Mouse (Mus musculus) lung, postnatal 0 days (tissue): ENCODE measurements at regions not wholly inside any gene's neighbourhood (a gene's known extent, or its start where the extent isn't known, plus 50 kb on each side); places are given as distances from the start of the nearest gene placed in this dataset.

Experiments used
- ATAC-seq: fragments of 200-750 bp; cut with Nextera tagmentation; 2 replicates; pipeline ENCODE4 v1.8.0; 2017; ENCODE audit warnings: moderate library complexity
- DNase-seq: peaks from one replicate; pipeline ENCODE4 v3.0.0-alpha.2; 2016; ENCODE audit warnings: low spot score
- H3K27ac ChIP-seq: fragments of 300-500 bp; sonication (generic); 2 replicates; pipeline ENCODE4 v1.5.1; 2014; ENCODE audit warnings: antibody characterized with exemption, mild to moderate bottlenecking, low read length, mixed read lengths
- H3K27me3 ChIP-seq: fragments of 300-500 bp; sonication (generic); replicated peaks from 2 replicates; pipeline ENCODE4 v1.6.1; 2014; ENCODE audit warnings: low read length, mixed read lengths; ENCODE audit not compliant: insufficient read depth
- H3K36me3 ChIP-seq: fragments of 300-500 bp; sonication (generic); 2 replicates; pipeline ENCODE4 v1.6.1; 2014; ENCODE audit warnings: low read length, mixed read lengths; ENCODE audit not compliant: insufficient read depth
- H3K4me1 ChIP-seq: fragments of 300-500 bp; sonication (generic); 2 replicates; pipeline ENCODE4 v1.6.1; 2014; ENCODE audit warnings: antibody characterized with exemption, low read depth, low read length, mixed read lengths; ENCODE audit not compliant: insufficient read depth
- H3K4me2 ChIP-seq: fragments of 300-500 bp; sonication (generic); replicated peaks from 2 replicates; pipeline ENCODE4 v1.6.1; 2014; ENCODE audit warnings: low read depth, mild to moderate bottlenecking, low read length, moderate library complexity, mixed read lengths
- H3K4me3 ChIP-seq: fragments of 300-500 bp; sonication (generic); 2 replicates; pipeline ENCODE4 v1.5.1; 2014; ENCODE audit warnings: low read depth, low read length
- H3K9ac ChIP-seq: fragments of 300-500 bp; sonication (generic); replicated peaks from 2 replicates; pipeline ENCODE4 v1.6.1; 2014; ENCODE audit warnings: low read depth, mild to moderate bottlenecking
- H3K9me3 ChIP-seq: fragments of 300-500 bp; sonication (generic); 2 replicates; pipeline ENCODE4 v1.6.1; 2016; ENCODE audit warnings: low read length, mixed read lengths
- CTCF ChIP-seq: IDR thresholded peaks from 2 replicates; pipeline ENCODE4 v1.5.1; 2016; ENCODE audit warnings: antibody characterized with exemption, mild to moderate bottlenecking
- EP300 ChIP-seq: IDR thresholded peaks from 2 replicates; pipeline ENCODE4 v1.6.1; 2016; ENCODE audit warnings: antibody characterized with exemption, mild to moderate bottlenecking, control low read depth
- WGBS: fragments of 180-500 bp; shearing (Covaris S2); extraction: QIAGEN DNeasy Blood & Tissue Kit; methylation state at CpG from one replicate; pipeline ENCODE4 v1.1.7; 2014; 5-methylcytosine and 5-hydroxymethylcytosine counted together

DNA sequence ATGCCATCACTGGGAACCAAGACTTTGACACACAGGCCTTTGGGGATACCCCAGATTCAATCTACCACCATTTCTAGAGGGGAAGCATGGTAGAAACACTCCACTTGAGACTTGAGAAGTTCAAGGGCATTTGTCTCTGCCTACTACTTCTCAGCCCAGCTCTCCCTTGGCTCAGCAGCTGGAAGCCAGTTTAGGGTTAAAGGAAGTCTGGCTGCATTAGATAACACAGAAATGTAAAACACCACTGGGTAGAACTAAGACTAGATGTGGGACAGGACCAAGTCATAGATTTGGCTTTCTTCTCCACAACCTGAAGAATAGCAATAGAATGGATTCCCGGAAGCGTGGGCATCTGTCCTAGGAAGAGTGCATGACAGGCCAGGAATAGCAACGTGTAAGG lies 139.7 kb downstream of the Syk start:
- Histone ChIP-seq H3K9ac (no peak overlapping the region), H3K4me1 (no peaks in the 10 kb centered on the region), H3K36me3 (no peaks in the 10 kb centered on the region), H3K27me3 (no peaks in the 10 kb centered on the region), H3K4me2 (no peak overlapping the region), H3K4me3 (no peak overlapping the region), H3K27ac (no peak overlapping the region), H3K9me3 (no peaks in the 10 kb centered on the region)
- 53% methylated on average over 3 of the region's 3 CpGs for WGBS
- TF ChIP-seq CTCF (no peak), EP300 (no peak)
- no peak for ATAC-seq
- DNase-seq = no peak

DNA sequence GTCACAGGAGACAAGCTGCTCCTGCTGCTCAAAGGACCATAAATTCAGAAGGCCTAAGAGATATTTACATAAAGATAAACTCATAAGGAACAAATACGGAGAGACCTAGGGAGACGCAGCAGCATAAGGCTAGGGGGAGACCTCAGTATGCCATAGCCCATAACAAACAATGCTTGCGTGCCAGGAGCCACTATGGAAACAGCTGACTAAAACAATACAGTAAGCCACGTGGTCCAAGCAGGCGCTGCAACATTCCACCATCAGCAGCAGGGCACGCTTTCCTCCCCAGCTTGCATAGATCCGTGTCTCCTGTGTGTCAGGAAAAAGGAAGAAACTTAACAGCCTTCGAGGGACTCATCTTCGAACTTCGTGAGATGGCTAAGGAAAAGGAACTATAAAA lies 143.1 kb downstream of the Syk start:
- 29% methylated on average over 10 of the region's 10 CpGs for WGBS
- Histone ChIP-seq H3K27me3 (no peaks in the 10 kb centered on the region; the same call in 1 of the 2 replicates), H3K4me1 (no peaks in the 10 kb centered on the region), H3K9me3 (no peaks in the 10 kb centered on the region), H3K36me3 (no peaks in the 10 kb centered on the region), H3K27ac (no peak overlapping the region), H3K4me2 (no peak overlapping the region), H3K4me3 (no peak overlapping the region), H3K9ac (no peak overlapping the region)
- ATAC-seq = peak; percentile 77
- DNase-seq = peak; percentile 62
- TF ChIP-seq EP300 = no peak
- no peak for TF ChIP-seq CTCF

DNA sequence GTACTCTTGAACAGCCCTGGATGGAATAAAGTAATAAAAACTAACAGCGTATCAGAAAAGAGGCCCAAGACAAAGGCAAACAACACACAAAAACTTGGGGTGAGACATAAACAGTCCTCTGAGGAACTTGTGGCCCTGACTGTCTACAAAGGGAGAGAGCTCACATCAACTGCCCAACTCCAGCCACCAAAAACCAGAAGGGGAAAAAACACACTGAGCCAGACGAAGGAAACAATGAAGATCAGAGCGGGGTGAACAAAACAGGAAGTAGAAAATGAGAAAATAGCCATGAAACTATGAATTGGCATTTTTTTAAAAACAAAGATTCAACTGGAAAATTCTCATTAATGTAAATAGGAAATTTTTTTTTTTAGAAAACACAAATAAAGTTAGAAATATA lies 143.6 kb downstream of the Syk start:
- TF ChIP-seq CTCF (no peak), EP300 (no peak)
- 56% methylated on average over 3 of the region's 3 CpGs for WGBS
- no peak for ATAC-seq
- H3K4me3 ChIP-seq = no peak overlapping the region
- no peaks in the 10 kb centered on the region for H3K36me3 ChIP-seq
- no peak for DNase-seq
- H3K4me1 ChIP-seq = no peaks in the 10 kb centered on the region
- no peaks in the 10 kb centered on the region for H3K9me3 ChIP-seq
- no peaks in the 10 kb centered on the region; the same call in 1 of the 2 replicates for H3K27me3 ChIP-seq
- no peak overlapping the region for H3K4me2 ChIP-seq
- H3K9ac ChIP-seq = no peak overlapping the region
- no peak overlapping the region for H3K27ac ChIP-seq

DNA sequence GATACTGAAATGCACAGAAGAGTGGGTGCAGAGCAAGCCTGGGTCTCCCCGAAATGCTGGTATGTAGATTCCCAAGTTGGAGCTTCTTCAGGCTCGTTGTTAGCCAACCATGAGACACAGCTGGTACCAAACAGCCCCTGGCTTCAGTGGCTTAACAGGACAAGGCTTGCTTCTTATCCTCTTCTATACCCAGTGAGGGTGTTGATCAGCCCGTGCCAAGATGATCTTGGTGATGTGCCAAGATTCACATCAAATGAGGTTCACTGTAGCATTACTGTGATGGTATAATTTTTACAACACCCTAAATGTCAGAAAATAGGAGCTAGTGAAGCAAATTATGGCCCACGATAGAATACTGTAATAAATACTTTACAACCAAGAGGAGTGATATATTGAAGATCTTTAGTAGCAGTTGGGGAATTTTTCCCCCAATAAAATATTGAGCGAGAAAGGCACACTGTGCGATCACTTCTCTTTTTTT lies 152.5 kb downstream of the Syk start:
- no peak for TF ChIP-seq EP300
- TF ChIP-seq CTCF = no peak
- 67% methylated on average over 6 of the region's 6 CpGs for WGBS

DNA sequence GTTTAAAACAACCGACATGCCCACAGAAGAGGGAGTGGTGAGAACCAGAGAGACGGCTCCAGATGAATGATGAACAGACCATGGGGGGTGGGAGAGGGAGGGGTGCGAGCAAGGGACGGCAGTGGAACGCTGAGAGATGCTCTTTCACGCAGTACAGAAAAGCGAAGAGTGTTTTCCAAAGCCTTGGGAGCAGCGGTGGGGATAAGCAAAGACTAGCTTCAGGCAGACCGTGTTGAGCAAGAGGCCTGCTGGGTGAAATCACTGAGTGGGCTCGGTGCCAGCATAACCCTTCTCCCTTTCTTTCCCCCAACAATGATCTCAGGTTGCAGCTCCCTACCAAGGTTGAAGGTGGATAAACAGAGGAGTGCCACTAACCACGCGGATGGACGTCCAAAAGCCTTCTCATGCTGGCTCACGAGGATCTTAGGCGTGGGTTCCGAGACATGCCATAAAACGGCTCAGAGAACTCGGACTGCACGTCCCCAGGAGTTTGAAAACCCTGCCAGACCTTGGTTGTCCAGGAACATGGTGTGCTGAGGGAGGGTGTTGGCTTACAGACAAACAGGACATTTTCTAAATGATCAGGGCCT lies 153.1 kb downstream of the Syk start:
- Histone ChIP-seq H3K9me3 (no peaks in the 10 kb centered on the region), H3K36me3 (no peaks in the 10 kb centered on the region), H3K4me1 (0 out of 2 replicates have a peak, but pooled peaks cover 2% of the 10 kb centered on the region), H3K27ac (no peak overlapping the region), H3K27me3 (no peaks in the 10 kb centered on the region), H3K9ac (no peak overlapping the region), H3K4me2 (no peak overlapping the region; the same call in 1 of the 2 replicates), H3K4me3 (no peak overlapping the region)
- DNase-seq (peak; percentile 88), ATAC-seq (peak; percentile 87)
- 33% methylated on average over 19 of the region's 19 CpGs for WGBS
- TF ChIP-seq CTCF = no peak
- peak; percentile 99 for TF ChIP-seq EP300

More for the DNA sequence above, 152.5 kb downstream of the Syk start:
- Histone ChIP-seq H3K9me3 (no peaks in the 10 kb centered on the region), H3K9ac (no peak overlapping the region), H3K27me3 (no peaks in the 10 kb centered on the region; the same call in 1 of the 2 replicates), H3K27ac (no peak overlapping the region), H3K4me2 (no peak overlapping the region), H3K4me1 (0 out of 2 replicates have a peak, but pooled peaks cover 2% of the 10 kb centered on the region), H3K36me3 (no peaks in the 10 kb centered on the region), H3K4me3 (no peak overlapping the region)
- no peak for ATAC-seq
- DNase-seq = no peak

DNA sequence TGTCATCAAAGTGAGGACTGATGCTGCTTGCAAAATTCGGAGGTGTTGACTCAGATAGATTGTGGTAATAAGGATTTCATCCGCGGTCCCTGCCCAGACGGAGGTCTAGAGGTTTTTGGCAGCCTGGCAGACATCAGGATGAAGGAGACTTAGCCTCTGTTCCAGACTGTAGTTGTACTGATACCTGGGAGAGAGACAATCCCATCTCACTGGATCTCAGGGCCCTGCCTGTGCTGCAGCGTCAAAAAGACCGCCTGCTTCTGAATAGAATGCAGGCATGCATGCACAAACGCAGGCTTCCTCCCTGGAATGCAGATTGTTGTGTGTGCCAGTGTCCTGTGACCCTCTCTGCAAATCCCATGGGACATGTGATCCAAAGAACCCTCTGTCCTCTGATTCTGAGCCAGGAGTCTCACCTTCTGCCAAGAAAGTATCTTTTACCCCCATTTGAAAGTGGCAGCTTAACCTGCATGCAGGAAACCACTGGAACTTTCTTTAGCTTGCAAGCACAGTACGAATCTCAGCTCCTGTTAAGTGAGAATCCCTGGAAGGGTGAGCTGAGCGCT lies 155.2 kb downstream of the Syk start:
- Histone ChIP-seq H3K36me3 (no peaks in the 10 kb centered on the region), H3K27ac (no peak overlapping the region), H3K4me1 (0 out of 2 replicates have a peak, but pooled peaks cover 2% of the 10 kb centered on the region), H3K4me3 (no peak overlapping the region), H3K9me3 (no peaks in the 10 kb centered on the region), H3K27me3 (no peaks in the 10 kb centered on the region), H3K4me2 (no peak overlapping the region), H3K9ac (no peak overlapping the region)
- TF ChIP-seq CTCF (no peak), EP300 (no peak)
- DNase-seq = peak; percentile 27
- 68% methylated on average over 9 of the region's 9 CpGs for WGBS
- ATAC-seq = no peak
